Mouse (Mus musculus): ENCODE measurements around the gene Jade2. TPM values are rescaled to one million over a fixed set of nuclear protein-coding genes. Genes with fewer than 3 reads are reported as not detected.

The Jade2 gene
- polyA plus RNA-seq (2014; fragmentation: Illumina TruSeq; extraction: RNeasy Lipid Tissue Mini Kit (QIAGEN cat#74804); ENCODE audit: low read depth, low replicate concordance) = 2.0 TPM

GRCm38 (mm10) chr11:51857081-51857671, at the start of gene Jade2:
Jade2 (minus strand) TSS chr11:51857653.

Other genes with a start within 250 kb of the Jade2 start
- gene Nhp2, start 237.9 kb downstream of the Jade2 start, polyA plus RNA-seq (2014; fragmentation: Illumina TruSeq; extraction: RNeasy Lipid Tissue Mini Kit (QIAGEN cat#74804); ENCODE audit: low read depth, low replicate concordance) = 2.9 TPM
- 4.6 TPM for gene Rmnd5b, start 221.8 kb downstream of the Jade2 start, polyA plus RNA-seq (2014; fragmentation: Illumina TruSeq; extraction: RNeasy Lipid Tissue Mini Kit (QIAGEN cat#74804); ENCODE audit: low read depth, low replicate concordance)
- not detected for gene N4bp3, start 206.8 kb downstream of the Jade2 start, polyA plus RNA-seq (2014; fragmentation: Illumina TruSeq; extraction: RNeasy Lipid Tissue Mini Kit (QIAGEN cat#74804); ENCODE audit: low read depth, low replicate concordance)
- gene D930048N14Rik, start 206.7 kb downstream of the Jade2 start, polyA plus RNA-seq (2014; fragmentation: Illumina TruSeq; extraction: RNeasy Lipid Tissue Mini Kit (QIAGEN cat#74804); ENCODE audit: low read depth, low replicate concordance) = 3.5 TPM
- gene 0610009B22Rik, start 168.8 kb downstream of the Jade2 start, polyA plus RNA-seq (2014; fragmentation: Illumina TruSeq; extraction: RNeasy Lipid Tissue Mini Kit (QIAGEN cat#74804); ENCODE audit: low read depth, low replicate concordance) = 59.4 TPM
- 82.0 TPM for gene Sec24a, start 94.0 kb downstream of the Jade2 start, polyA plus RNA-seq (2014; fragmentation: Illumina TruSeq; extraction: RNeasy Lipid Tissue Mini Kit (QIAGEN cat#74804); ENCODE audit: low read depth, low replicate concordance)
- 610 TPM for gene Sar1b, start 94.0 kb downstream of the Jade2 start, polyA plus RNA-seq (2014; fragmentation: Illumina TruSeq; extraction: RNeasy Lipid Tissue Mini Kit (QIAGEN cat#74804); ENCODE audit: low read depth, low replicate concordance)
- gene Cdkn2aipnl, start 110.0 kb upstream of the Jade2 start, polyA plus RNA-seq (2014; fragmentation: Illumina TruSeq; extraction: RNeasy Lipid Tissue Mini Kit (QIAGEN cat#74804); ENCODE audit: low read depth, low replicate concordance) = 12.9 TPM
- 259 TPM for gene Ube2b, start 143.1 kb upstream of the Jade2 start, polyA plus RNA-seq (2014; fragmentation: Illumina TruSeq; extraction: RNeasy Lipid Tissue Mini Kit (QIAGEN cat#74804); ENCODE audit: low read depth, low replicate concordance)
- 0.90 TPM for gene Cdkl3, start 146.6 kb upstream of the Jade2 start, polyA plus RNA-seq (2014; fragmentation: Illumina TruSeq; extraction: RNeasy Lipid Tissue Mini Kit (QIAGEN cat#74804); ENCODE audit: low read depth, low replicate concordance)
- 59.2 TPM for gene Ppp2ca, start 241.0 kb upstream of the Jade2 start, polyA plus RNA-seq (2014; fragmentation: Illumina TruSeq; extraction: RNeasy Lipid Tissue Mini Kit (QIAGEN cat#74804); ENCODE audit: low read depth, low replicate concordance)

All from liver, adult 10 weeks (tissue).